Mouse (Mus musculus): ENCODE results near the gene Ddo.

DNA sequence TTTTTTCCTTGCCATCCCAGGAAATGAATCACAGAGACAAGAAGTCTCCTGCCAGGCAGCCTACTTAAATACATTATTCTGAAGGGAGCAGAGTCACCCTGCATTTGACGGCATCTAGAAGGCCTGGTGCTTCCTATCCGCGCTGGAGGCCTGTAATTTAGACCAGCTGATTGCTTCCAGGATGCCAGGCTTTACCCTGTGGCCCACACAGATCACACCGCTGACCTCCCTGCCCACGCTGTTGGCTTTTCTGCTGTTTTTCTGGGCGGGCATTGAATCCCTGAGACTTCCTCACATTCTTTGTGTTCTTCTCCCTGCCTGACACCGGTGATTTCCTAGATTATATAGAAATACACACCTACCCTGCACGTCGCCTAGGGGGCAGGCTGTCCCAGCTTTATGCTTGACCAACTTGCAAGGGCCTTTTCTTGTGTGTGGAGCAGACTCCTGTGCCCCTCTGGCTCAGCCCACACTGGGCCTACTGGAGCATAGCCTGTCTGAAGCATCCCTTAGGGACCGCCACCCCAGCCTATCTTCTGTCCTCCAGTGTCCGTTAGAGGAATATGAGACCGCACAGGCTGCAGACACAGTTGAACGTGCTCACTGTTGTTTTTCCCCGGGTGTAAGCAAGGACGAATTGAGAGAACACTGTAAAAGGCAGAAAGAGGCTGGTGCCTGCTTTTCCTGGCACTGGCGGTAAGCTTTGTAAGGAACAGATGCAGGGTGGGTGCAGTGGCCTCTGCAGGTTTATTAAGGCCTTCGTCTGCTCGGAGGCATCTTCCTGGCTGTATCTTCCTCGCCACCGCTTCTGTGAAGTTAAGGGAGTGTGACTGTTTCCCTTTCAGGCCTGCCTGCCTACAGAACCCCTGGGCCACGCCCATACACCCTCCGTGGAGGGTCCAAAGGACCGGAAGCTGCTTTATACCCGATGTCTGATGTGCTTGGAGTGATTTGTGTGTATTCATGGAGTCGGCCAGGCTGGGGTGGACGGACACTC is 9.3 kb downstream of the Ddo start:
- no peak for TF ChIP-seq CTCF (IDR thresholded peaks at IDR 0.05; ENCODE audit: low read depth, low read length)
- no peak for TF ChIP-seq POLR2A (IDR thresholded peaks at IDR 0.05; ENCODE audit: borderline replicate concordance, low read depth, low read length)

All from bone marrow macrophage, adult 2 months (primary cell).